Mouse (Mus musculus) liver, postnatal 0 days (tissue): ENCODE results near the gene Ppp1r18. TPM values are rescaled to one million over a fixed set of nuclear protein-coding genes. Genes with fewer than 3 reads are reported as not detected.

Experiments
- ATAC-seq: fragments of 200-750 bp; cut with Nextera tagmentation; 2 replicates; pipeline ENCODE4 v1.8.0; 2017; ENCODE audit warnings: mild to moderate bottlenecking, moderate library complexity
- DNase-seq: peaks from one replicate; pipeline ENCODE4 v3.0.0-alpha.2; 2016
- H3K27ac ChIP-seq: fragments of 300-500 bp; sonication (generic); 2 replicates; pipeline ENCODE4 v1.5.1; 2014; ENCODE audit warnings: antibody characterized with exemption, moderate library complexity, mild to moderate bottlenecking, low read depth
- H3K27me3 ChIP-seq: fragments of 300-500 bp; sonication (generic); 2 replicates; pipeline ENCODE4 v1.6.1; 2014; ENCODE audit warnings: low read length, control low read depth, mixed read lengths; ENCODE audit not compliant: insufficient read depth
- H3K36me3 ChIP-seq: fragments of 300-500 bp; sonication (generic); replicated peaks from 2 replicates; pipeline ENCODE4 v1.6.1; 2014; ENCODE audit warnings: mild to moderate bottlenecking, control low read depth, low read length, moderate library complexity, mixed read lengths; ENCODE audit not compliant: insufficient read depth
- H3K4me1 ChIP-seq: fragments of 300-500 bp; sonication (generic); 2 replicates; pipeline ENCODE4 v1.6.1; 2014; ENCODE audit warnings: antibody characterized with exemption, mild to moderate bottlenecking, control low read depth; ENCODE audit not compliant: insufficient read depth
- H3K4me2 ChIP-seq: fragments of 300-500 bp; sonication (generic); 2 replicates; pipeline ENCODE4 v1.6.1; 2014; ENCODE audit warnings: low read depth, mild to moderate bottlenecking, low read length, moderate library complexity, mixed read lengths
- H3K4me3 ChIP-seq: fragments of 300-500 bp; sonication (generic); 2 replicates; pipeline ENCODE4 v1.5.1; 2014; ENCODE audit warnings: low read depth, low read length
- H3K9ac ChIP-seq: fragments of 300-500 bp; sonication (generic); replicated peaks from 2 replicates; pipeline ENCODE4 v1.6.1; 2014; ENCODE audit warnings: mild to moderate bottlenecking, moderate library complexity
- H3K9me3 ChIP-seq: fragments of 300-500 bp; sonication (generic); 2 replicates; pipeline ENCODE4 v1.6.1; 2016; ENCODE audit warnings: mild to moderate bottlenecking, control low read depth, low read length, mixed read lengths
- CTCF ChIP-seq: sonication (generic); IDR thresholded peaks from 2 replicates; pipeline ENCODE4 v1.5.1; 2016; ENCODE audit warnings: antibody characterized with exemption, low read depth
- EP300 ChIP-seq: IDR thresholded peaks from 2 replicates; pipeline ENCODE4 v1.6.1; 2016; ENCODE audit warnings: antibody characterized with exemption, low read depth, mild to moderate bottlenecking
- WGBS: fragments of 180-500 bp; shearing (Covaris S2); extraction: QIAGEN DNeasy Blood & Tissue Kit; methylation state at CpG from one replicate; pipeline ENCODE4 v1.1.7; 2014; ENCODE audit not compliant: insufficient replicate concordance; 5-methylcytosine and 5-hydroxymethylcytosine counted together
- polyA plus RNA-seq: library from polyadenylated mRNA; unstranded; fragments of >200 nt; fragmentation: Nextera tagmentation; extraction: Ambion mirVana; gene quantifications from 2 replicates; pipeline ENCODE4 v1.2.1, GENCODE M21; 2015

The Ppp1r18 gene
- polyA plus RNA-seq, 1 experiment from 2014 or later: 14.1 TPM

DNA sequence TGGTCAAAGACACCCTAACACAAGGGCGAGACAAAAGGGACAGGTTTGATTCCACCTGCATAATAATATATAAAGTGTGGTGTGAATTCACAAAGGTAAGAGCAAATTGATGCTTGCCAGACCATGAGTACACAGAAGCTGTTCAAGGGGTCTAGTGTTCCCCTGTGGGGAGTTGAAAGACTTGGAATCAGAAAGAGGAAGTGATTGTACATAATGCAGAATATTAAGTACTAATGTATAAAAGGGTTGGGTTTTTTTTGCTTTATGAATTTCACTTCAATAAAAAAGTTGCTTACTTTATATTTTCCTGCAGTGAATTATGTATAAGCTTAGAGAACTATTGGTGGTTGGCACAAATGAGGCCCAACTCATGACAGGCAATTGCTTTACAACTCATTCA is 6.0 kb upstream of the Ppp1r18 start:
- H3K9ac ChIP-seq: no peak overlapping the region
- 73% methylated on average over 1 of the region's 1 CpGs for WGBS
- H3K9me3 ChIP-seq: no peaks in the 10 kb centered on the region
- no peak overlapping the region for H3K4me3 ChIP-seq
- H3K27me3 ChIP-seq: peaks cover 2% of the 10 kb centered on the region; the same call in 1 of the 2 replicates
- H3K27ac ChIP-seq: no peak overlapping the region
- peaks cover 15% of the 10 kb centered on the region for H3K36me3 ChIP-seq
- no peak for TF ChIP-seq EP300
- no peak for TF ChIP-seq CTCF
- no peak for ATAC-seq
- H3K4me2 ChIP-seq: no peak overlapping the region
- no peak for DNase-seq
- H3K4me1 ChIP-seq: peaks cover 15% of the 10 kb centered on the region

DNA sequence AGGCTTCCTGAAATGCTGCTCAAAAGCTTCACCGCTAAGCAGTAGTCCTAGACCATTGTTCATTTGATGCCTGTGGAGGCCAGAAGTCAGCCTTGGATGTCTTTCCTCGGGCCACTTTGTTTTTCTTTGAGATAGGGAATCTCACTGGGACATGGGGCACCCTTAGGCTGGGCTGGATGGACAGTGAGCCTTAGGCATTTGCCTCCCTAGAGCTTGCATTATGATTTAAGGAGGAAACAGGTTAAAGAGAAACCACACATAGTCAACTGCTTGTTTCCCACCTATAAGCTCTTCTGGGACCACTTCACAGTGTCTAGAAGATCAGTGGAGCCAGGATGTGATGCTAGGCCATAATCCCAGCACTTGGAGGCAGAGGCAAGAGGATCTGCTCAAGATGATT is 5.6 kb upstream of the Ppp1r18 start:
- Histone ChIP-seq H3K4me2 (no peak overlapping the region), H3K4me1 (peaks cover 15% of the 10 kb centered on the region), H3K27me3 (peaks cover 6% of the 10 kb centered on the region; the same call in 1 of the 2 replicates), H3K36me3 (peaks cover 13% of the 10 kb centered on the region), H3K9ac (no peak overlapping the region), H3K4me3 (no peak overlapping the region), H3K27ac (no peak overlapping the region), H3K9me3 (no peaks in the 10 kb centered on the region)
- DNase-seq (no peak), ATAC-seq (no peak)
- TF ChIP-seq CTCF (no peak), EP300 (no peak)
- WGBS: 65% methylated on average over 2 of the region's 2 CpGs

DNA sequence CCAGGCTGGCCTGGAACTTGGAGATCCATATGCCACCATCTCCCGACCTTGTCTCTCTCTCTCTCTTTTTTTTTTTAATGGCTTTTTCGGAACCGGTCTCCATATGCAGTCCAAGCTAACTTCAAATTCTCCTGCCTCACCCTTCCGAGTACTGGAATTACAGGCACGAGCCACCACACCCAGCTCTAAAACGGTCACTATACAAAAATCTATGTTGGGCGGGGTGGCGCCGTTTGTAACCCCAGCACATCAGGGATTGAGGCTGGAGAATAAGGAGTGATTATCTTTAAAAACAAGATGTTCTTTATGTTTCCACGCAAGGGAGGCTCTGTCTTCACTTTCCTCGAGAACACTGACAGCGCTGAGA is 4.6 kb upstream of the Ppp1r18 start:
- Histone ChIP-seq H3K27ac (no peak overlapping the region; the same call in 1 of the 2 replicates), H3K4me1 (peaks cover 25% of the 10 kb centered on the region), H3K4me3 (peak overlapping the region; percentile 91), H3K9ac (peak overlapping the region; percentile 84), H3K9me3 (no peaks in the 10 kb centered on the region), H3K27me3 (peaks cover 14% of the 10 kb centered on the region), H3K4me2 (peak overlapping the region; percentile 96), H3K36me3 (peaks cover 13% of the 10 kb centered on the region)
- ATAC-seq: peak; percentile 27; the same call in 1 of the 2 replicates
- no peak for TF ChIP-seq CTCF
- no peak for TF ChIP-seq EP300
- 4% methylated on average over 12 of the region's 12 CpGs for WGBS
- no peak for DNase-seq

GRCm38 (mm10) chr17:35861198-35861857 is 4.1 kb upstream of the Ppp1r18 start, which contains the start of gene Nrm:
TSS of gene Nrm (plus strand) at chr17:35861318.
- peak; percentile 91 for DNase-seq
- TF ChIP-seq CTCF (peak; percentile 67), EP300 (no peak)
- peak; percentile 93 for ATAC-seq
- Histone ChIP-seq H3K27me3 (peaks cover 19% of the 10 kb centered on the region), H3K9me3 (no peaks in the 10 kb centered on the region), H3K4me1 (peaks cover 28% of the 10 kb centered on the region), H3K4me3 (peak within 1 kb of the TSS; percentile 91), H3K4me2 (peak within 1 kb of the TSS; percentile 96), H3K27ac (peak within 1 kb of the TSS; percentile 86), H3K9ac (peak within 1 kb of the TSS; percentile 84), H3K36me3 (peaks cover 13% of the 10 kb centered on the region)
- WGBS: under 1% methylated on average over 47 of the region's 47 CpGs

DNA sequence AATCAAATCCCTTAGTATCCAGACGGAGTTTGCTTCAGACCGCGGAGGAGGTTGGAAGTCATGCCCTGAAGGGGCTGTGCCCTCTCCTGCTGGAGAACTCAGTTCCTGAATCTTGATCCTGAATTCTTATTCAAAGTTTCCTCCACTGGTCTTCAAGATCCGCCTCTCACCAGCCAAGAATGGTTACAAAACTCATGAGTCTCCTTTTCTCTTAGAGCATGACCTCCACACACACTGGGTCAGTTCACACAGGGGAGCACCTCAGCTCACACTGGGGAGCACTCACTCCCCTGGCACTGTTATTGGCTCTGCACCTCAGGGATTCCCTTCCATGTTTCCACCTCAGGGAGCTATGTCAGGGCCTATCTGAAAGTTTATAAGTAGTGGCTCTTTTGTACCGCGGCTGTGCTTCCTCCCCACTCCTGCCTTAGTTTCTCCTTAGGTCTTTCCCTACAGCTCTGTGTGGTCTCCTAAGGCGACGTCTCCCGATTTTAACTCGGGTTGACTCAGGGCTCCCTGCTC is 500 bp upstream of the Ppp1r18 start:
- Histone ChIP-seq H3K4me2 (peak overlapping the region; percentile 79), H3K4me3 (peak overlapping the region; percentile 55), H3K27me3 (peaks cover 39% of the 10 kb centered on the region), H3K9me3 (no peaks in the 10 kb centered on the region), H3K4me1 (peaks cover 32% of the 10 kb centered on the region), H3K9ac (0 out of 2 replicates have a peak overlapping the region, but pooled peaks have one; percentile 61), H3K27ac (peak overlapping the region; percentile 95), H3K36me3 (0 out of 2 replicates have a peak, but pooled peaks cover 3% of the 10 kb centered on the region)
- DNase-seq (no peak), ATAC-seq (no peak)
- no peak for TF ChIP-seq EP300
- TF ChIP-seq CTCF: no peak
- 40% methylated on average over 10 of the region's 10 CpGs for WGBS

DNA sequence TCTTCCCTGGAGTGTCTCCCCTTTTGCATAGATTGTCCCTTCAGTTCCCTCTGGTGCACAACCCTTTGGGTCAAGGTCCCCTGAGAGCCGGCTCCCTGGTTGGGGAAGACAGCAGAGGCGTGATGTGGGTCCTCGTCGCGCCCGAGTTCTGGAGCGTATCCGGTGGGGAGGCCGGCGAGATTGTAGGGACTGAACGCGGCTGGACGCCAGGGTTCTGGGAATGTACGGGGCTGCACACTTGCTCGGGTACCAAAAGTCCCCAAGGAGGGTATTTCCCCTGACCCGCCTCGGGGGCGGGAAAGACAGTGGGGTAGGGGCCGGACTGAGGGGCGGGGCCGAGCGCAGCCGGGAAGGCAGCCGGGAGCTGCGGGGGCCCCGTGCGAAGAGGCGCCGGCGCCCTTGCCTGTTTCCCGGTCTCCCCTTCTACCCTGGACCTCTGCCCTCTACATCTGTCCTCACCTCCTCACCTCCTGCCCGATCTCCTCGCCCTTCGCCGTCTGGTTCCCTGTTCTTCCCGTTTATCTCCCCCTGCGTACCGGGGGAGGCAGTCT is 963 bp downstream of the Ppp1r18 start:
- peak overlapping the region; percentile 61 for H3K9ac ChIP-seq
- H3K4me2 ChIP-seq: peak overlapping the region; percentile 79
- H3K27me3 ChIP-seq: peaks cover 39% of the 10 kb centered on the region
- no peak for TF ChIP-seq CTCF
- no peak for TF ChIP-seq EP300
- H3K27ac ChIP-seq: peak overlapping the region; percentile 95
- H3K36me3 ChIP-seq: peaks cover 6% of the 10 kb centered on the region; the same call in 1 of the 2 replicates
- peak; percentile 53 for DNase-seq
- ATAC-seq: no peak
- peaks cover 29% of the 10 kb centered on the region for H3K4me1 ChIP-seq
- H3K9me3 ChIP-seq: no peaks in the 10 kb centered on the region
- whole genome bisulfite sequencing: under 1% methylated on average over 38 of the region's 38 CpGs
- H3K4me3 ChIP-seq: peak overlapping the region; percentile 55
